Mouse (Mus musculus): ENCODE measurements at regions not wholly inside any gene's neighbourhood (a gene's known extent, or its start where the extent isn't known, plus 50 kb on each side); places are given as distances from the start of the nearest gene placed in this dataset.

DNA sequence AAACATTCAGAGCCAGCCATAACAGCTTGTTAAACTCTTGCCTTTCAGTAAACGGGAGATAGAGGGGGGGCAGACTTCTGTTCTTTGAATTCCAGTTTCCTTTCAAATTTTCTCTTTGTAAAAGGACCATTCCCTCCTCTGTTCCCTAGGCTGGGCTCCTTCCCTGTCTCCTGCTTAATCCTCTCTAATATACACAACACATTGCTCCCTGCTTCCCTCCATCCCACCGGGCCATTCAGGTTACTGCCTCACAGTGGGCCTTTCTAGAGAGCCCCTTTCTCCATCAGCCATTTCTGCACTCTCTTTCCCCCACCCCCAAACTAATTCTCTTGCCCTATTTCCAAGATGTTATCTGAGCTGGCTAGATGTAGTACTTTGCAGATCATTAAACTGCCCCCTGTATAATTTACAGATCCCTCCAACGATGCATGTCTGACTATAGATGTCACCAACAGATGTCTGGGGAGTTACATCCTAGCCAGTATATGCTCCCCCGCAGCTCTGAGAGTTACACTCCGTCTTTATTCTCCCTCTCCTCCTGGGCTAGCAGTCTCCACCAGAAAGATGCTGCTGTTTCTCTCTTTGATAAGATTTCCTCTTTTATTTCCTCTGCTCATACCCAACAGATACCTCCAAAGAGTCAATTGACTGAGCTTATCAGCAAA is 324.1 kb downstream of the Mllt3 start:
- no peaks in the 10 kb centered on the region for H3K36me3 ChIP-seq (ENCODE audit: control insufficient read depth, insufficient read depth)
- H3K79me3 ChIP-seq (ENCODE audit: low read depth), result no peaks in the 10 kb centered on the region
- no peak overlapping the region for H3K4me3 ChIP-seq (ENCODE audit: insufficient read depth, poor library complexity, severe bottlenecking)
- no peaks in the 10 kb centered on the region for H3K79me2 ChIP-seq (ENCODE audit: control insufficient read depth, insufficient read depth)
- no peaks in the 10 kb centered on the region for H3K27me3 ChIP-seq (ENCODE audit: control insufficient read depth, insufficient read depth, insufficient read length)
- H3ac ChIP-seq (ENCODE audit: control insufficient read depth, insufficient read length, low read depth), result no peak overlapping the region
- no peak for TF ChIP-seq USF1 (IDR thresholded peaks at IDR 0.05; ENCODE audit: low read depth)
- no peak for TF ChIP-seq MYOD1 (IDR thresholded peaks at IDR 0.05; ENCODE audit: control insufficient read depth, insufficient read length, low read depth)
- TF ChIP-seq CTCF (IDR thresholded peaks at IDR 0.05; ENCODE audit: control insufficient read depth, insufficient read depth, insufficient read length), result no peak
- no peak for TF ChIP-seq CEBPB (IDR thresholded peaks at IDR 0.05; ENCODE audit: low read depth)
- TF ChIP-seq FOSL1 (IDR thresholded peaks at IDR 0.05; ENCODE audit: insufficient read depth, low read length, poor library complexity, severe bottlenecking), result no peak
- no peak for TF ChIP-seq MAX (IDR thresholded peaks at IDR 0.05)
- no peak for TF ChIP-seq MYOG (IDR thresholded peaks at IDR 0.05; ENCODE audit: control insufficient read depth, extremely low read depth, insufficient read length)

DNA sequence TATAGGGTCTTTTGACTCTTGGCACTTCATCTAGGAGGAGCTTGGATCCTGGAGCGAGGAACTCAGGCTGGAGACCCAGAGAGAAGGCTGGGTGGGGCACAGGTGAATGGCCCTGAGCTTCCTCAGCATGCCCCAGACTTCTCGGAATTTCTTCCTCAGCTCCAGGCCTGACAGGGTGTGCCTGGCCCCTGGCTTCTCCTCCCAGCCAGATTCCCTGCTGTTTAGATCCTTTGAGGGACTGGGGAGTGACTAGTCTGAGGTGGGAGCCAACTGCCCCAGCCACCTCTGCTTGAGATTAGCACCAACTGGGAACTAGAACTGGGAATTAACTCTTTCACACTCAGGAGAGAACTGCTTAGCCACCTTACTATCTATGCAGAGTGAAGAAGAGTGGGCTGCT is 325.8 kb downstream of the Mllt3 start:
- no peaks in the 10 kb centered on the region for H3K79me3 ChIP-seq (ENCODE audit: low read depth)

DNA sequence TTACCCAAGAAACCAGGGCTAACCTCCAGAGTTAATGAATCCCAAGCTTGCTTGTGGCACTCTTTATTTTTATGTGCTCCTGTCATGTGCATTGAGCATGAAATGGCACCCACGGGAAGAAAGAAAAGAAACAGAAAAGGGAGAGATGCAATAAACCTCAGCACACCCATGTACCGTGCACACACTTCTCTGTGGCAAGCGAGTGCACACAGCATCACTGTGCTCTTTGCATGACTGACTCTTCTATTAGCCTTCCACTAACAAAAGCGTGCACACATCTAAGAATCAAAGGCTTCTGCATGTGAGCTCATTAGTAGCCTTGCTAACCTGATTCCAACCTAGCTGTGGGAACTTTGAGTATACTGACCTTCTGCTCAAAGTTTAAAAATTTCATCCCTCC is 330.3 kb downstream of the Mllt3 start:
- Histone ChIP-seq H3K36me3 (ENCODE audit: control insufficient read depth, insufficient read depth) (no peaks in the 10 kb centered on the region), H3K79me3 (ENCODE audit: low read depth) (no peaks in the 10 kb centered on the region), H3ac (ENCODE audit: control insufficient read depth, insufficient read length, low read depth) (no peak overlapping the region), H3K79me2 (ENCODE audit: control insufficient read depth, insufficient read depth) (no peaks in the 10 kb centered on the region), H3K27me3 (ENCODE audit: control insufficient read depth, insufficient read depth, insufficient read length) (no peaks in the 10 kb centered on the region), H3K4me3 (ENCODE audit: insufficient read depth, poor library complexity, severe bottlenecking) (no peak overlapping the region)
- TF ChIP-seq MYOG (IDR thresholded peaks at IDR 0.05; ENCODE audit: control insufficient read depth, extremely low read depth, insufficient read length) (no peak), CEBPB (IDR thresholded peaks at IDR 0.05; ENCODE audit: low read depth) (no peak), USF1 (IDR thresholded peaks at IDR 0.05; ENCODE audit: low read depth) (no peak), CTCF (IDR thresholded peaks at IDR 0.05; ENCODE audit: control insufficient read depth, insufficient read depth, insufficient read length) (no peak), FOSL1 (IDR thresholded peaks at IDR 0.05; ENCODE audit: insufficient read depth, low read length, poor library complexity, severe bottlenecking) (no peak), MYOD1 (IDR thresholded peaks at IDR 0.05; ENCODE audit: control insufficient read depth, insufficient read length, low read depth) (no peak), MAX (IDR thresholded peaks at IDR 0.05) (no peak)

More for the DNA sequence above, 325.8 kb downstream of the Mllt3 start:
- no peaks in the 10 kb centered on the region for H3K27me3 ChIP-seq (ENCODE audit: control insufficient read depth, insufficient read depth, insufficient read length)
- no peak overlapping the region for H3ac ChIP-seq (ENCODE audit: control insufficient read depth, insufficient read length, low read depth)
- H3K36me3 ChIP-seq (ENCODE audit: control insufficient read depth, insufficient read depth), result no peaks in the 10 kb centered on the region
- H3K79me2 ChIP-seq (ENCODE audit: control insufficient read depth, insufficient read depth), result no peaks in the 10 kb centered on the region
- no peak for TF ChIP-seq MAX (IDR thresholded peaks at IDR 0.05)
- no peak for TF ChIP-seq MYOG (IDR thresholded peaks at IDR 0.05; ENCODE audit: control insufficient read depth, extremely low read depth, insufficient read length)
- no peak for TF ChIP-seq CEBPB (IDR thresholded peaks at IDR 0.05; ENCODE audit: low read depth)
- TF ChIP-seq MYOD1 (IDR thresholded peaks at IDR 0.05; ENCODE audit: control insufficient read depth, insufficient read length, low read depth), result no peak
- no peak for TF ChIP-seq FOSL1 (IDR thresholded peaks at IDR 0.05; ENCODE audit: insufficient read depth, low read length, poor library complexity, severe bottlenecking)
- TF ChIP-seq CTCF (IDR thresholded peaks at IDR 0.05; ENCODE audit: control insufficient read depth, insufficient read depth, insufficient read length), result no peak
- no peak for TF ChIP-seq USF1 (IDR thresholded peaks at IDR 0.05; ENCODE audit: low read depth)
- H3K4me3 ChIP-seq (ENCODE audit: insufficient read depth, poor library complexity, severe bottlenecking), result no peak overlapping the region

DNA sequence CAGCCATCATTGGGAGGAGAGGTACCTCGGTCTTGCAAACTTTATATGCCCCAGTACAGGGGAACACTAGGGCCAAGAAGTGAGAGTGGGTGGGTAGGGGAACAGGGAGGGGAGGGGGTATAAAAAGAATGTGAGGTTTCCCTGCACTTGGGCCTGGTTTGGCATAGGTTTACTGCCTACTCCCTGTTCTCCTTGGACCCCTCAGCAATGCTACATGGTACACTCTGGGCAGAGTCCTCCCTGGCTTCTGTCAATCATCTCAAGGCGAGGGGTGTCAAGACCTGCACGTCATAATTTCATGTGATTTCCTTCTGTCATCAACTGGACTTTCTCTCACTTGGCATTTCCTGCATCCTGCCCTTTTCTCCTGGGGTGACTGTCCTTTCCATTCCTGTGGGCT is 330.9 kb downstream of the Mllt3 start:
- Histone ChIP-seq H3K79me2 (ENCODE audit: control insufficient read depth, insufficient read depth) (no peaks in the 10 kb centered on the region), H3K27me3 (ENCODE audit: control insufficient read depth, insufficient read depth, insufficient read length) (no peaks in the 10 kb centered on the region), H3K4me3 (ENCODE audit: insufficient read depth, poor library complexity, severe bottlenecking) (no peak overlapping the region), H3K36me3 (ENCODE audit: control insufficient read depth, insufficient read depth) (no peaks in the 10 kb centered on the region), H3K79me3 (ENCODE audit: low read depth) (no peaks in the 10 kb centered on the region), H3ac (ENCODE audit: control insufficient read depth, insufficient read length, low read depth) (no peak overlapping the region)
- TF ChIP-seq FOSL1 (IDR thresholded peaks at IDR 0.05; ENCODE audit: insufficient read depth, low read length, poor library complexity, severe bottlenecking) (no peak), CTCF (IDR thresholded peaks at IDR 0.05; ENCODE audit: control insufficient read depth, insufficient read depth, insufficient read length) (no peak), USF1 (IDR thresholded peaks at IDR 0.05; ENCODE audit: low read depth) (no peak), MAX (IDR thresholded peaks at IDR 0.05) (no peak), MYOD1 (IDR thresholded peaks at IDR 0.05; ENCODE audit: control insufficient read depth, insufficient read length, low read depth) (no peak), MYOG (IDR thresholded peaks at IDR 0.05; ENCODE audit: control insufficient read depth, extremely low read depth, insufficient read length) (no peak), CEBPB (IDR thresholded peaks at IDR 0.05; ENCODE audit: low read depth) (no peak)

DNA sequence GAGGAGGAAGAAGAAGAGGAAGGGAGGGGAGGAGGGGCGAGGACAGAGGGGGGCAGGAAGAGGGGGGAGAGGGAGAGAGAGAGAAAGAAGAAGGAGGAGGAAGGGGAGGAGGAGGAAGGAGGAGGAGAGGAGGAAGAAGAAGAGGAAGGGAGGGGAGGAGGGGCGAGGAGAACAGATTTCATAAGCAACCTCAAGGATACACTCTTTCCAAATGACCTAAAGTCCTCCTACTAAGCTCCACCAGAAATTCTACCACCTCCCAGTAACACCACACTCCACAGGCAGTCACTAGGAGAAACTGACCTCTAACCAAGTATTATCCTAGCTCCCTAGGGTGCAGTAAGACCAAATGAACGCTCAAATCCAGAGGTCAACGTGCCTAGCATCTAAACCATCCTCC is 332.1 kb downstream of the Mllt3 start:
- H3K79me3 ChIP-seq (ENCODE audit: low read depth), result no peaks in the 10 kb centered on the region
- TF ChIP-seq MYOG (IDR thresholded peaks at IDR 0.05; ENCODE audit: control insufficient read depth, extremely low read depth, insufficient read length) (no peak), MAX (IDR thresholded peaks at IDR 0.05) (no peak), FOSL1 (IDR thresholded peaks at IDR 0.05; ENCODE audit: insufficient read depth, low read length, poor library complexity, severe bottlenecking) (no peak), CTCF (IDR thresholded peaks at IDR 0.05; ENCODE audit: control insufficient read depth, insufficient read depth, insufficient read length) (no peak), CEBPB (IDR thresholded peaks at IDR 0.05; ENCODE audit: low read depth) (no peak), MYOD1 (IDR thresholded peaks at IDR 0.05; ENCODE audit: control insufficient read depth, insufficient read length, low read depth) (no peak), USF1 (IDR thresholded peaks at IDR 0.05; ENCODE audit: low read depth) (no peak)
- H3K79me2 ChIP-seq (ENCODE audit: control insufficient read depth, insufficient read depth), result no peaks in the 10 kb centered on the region
- H3K4me3 ChIP-seq (ENCODE audit: insufficient read depth, poor library complexity, severe bottlenecking), result no peak overlapping the region
- H3K27me3 ChIP-seq (ENCODE audit: control insufficient read depth, insufficient read depth, insufficient read length), result no peaks in the 10 kb centered on the region
- no peaks in the 10 kb centered on the region for H3K36me3 ChIP-seq (ENCODE audit: control insufficient read depth, insufficient read depth)
- H3ac ChIP-seq (ENCODE audit: control insufficient read depth, insufficient read length, low read depth), result no peak overlapping the region
